Mouse (Mus musculus): ENCODE measurements around the gene Thap11. TPM values are rescaled to one million over a fixed set of nuclear protein-coding genes. Genes with fewer than 3 reads are reported as not detected.

Gene Thap11
- total RNA-seq, 2 experiments from 2014 or later, result 21.9 to 22.0 TPM

DNA sequence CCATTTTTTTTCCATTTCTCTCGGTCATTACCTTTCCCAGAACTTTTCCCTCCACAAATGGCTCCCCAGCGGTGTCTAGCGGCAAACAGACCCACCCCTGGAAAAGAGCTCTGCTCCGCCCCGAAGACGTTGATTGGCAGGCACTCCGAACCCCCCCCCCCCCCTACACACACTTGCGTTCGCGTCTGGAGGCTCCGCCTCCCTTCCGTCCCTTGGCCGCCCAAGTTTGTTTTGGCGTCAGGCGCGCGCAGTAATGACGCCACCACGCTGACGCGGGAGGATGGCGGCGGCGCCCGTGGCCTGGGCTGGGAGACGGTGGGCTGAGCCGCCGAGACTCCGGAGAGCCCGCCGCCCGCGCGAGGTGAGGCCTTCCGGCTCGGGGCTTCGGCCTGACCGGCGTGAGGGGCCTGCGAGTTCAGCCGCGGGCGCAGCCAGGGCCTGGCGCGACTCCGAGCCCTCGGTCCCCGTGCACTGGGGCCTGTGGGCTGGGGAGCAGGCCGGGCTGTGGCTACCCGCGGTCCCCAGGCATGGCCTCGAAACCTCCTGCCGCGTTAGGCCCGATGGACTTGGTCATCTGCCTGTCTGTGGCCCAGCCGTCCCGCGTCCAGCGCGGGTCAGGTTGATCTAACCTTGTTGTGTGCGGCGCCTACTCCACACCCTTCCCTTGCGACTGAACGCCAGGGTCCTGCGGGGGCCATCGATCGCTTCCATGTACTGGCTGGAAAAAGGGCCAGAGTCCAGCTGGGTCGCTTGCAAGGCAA, 45.4 kb downstream of the Thap11 start, which contains the start of gene Pskh1:
Pskh1 (plus strand) TSS at position 262 of the 761 bp plus-strand sequence.
- peak; percentile 91 for DNase-seq (ENCODE audit: low spot score)

GRCm38 (mm10) chr8:105900941-105901616, 46.1 kb downstream of the Thap11 start:
- no peak for DNase-seq (ENCODE audit: low spot score)

Other genes starting within 250 kb of the Thap11 start
- gene Ripor1, start 249.9 kb upstream of the Thap11 start, total RNA-seq (2021), result 10 to 100 TPM; 17.1 to 21.7 TPM
- gene Ctcf, start 218.6 kb upstream of the Thap11 start, total RNA-seq (2021), result 10 to 100 TPM; 33.6 to 34.2 TPM
- 1 to 10 TPM in 1 of 2 experiments, under 1 TPM in 1; 0.52 to 1.2 TPM for gene Agrp, start 217.7 kb upstream of the Thap11 start, total RNA-seq (2021)
- gene Carmil2, start 168.9 kb upstream of the Thap11 start, total RNA-seq (2021), result under 1 TPM in 1 of 2 experiments, not detected in 1; 0.05 TPM
- 1 to 10 TPM; 5.0 to 5.4 TPM for gene Acd, start 154.0 kb upstream of the Thap11 start, total RNA-seq (2021)
- 1 to 10 TPM; 5.5 to 6.2 TPM for gene Pard6a, start 154.0 kb upstream of the Thap11 start, total RNA-seq (2021)
- not detected for gene 4933405L10Rik, start 147.5 kb upstream of the Thap11 start, total RNA-seq (2021)
- 1 to 10 TPM in 1 of 2 experiments, under 1 TPM in 1; 0.69 to 1.4 TPM for gene Enkd1, start 146.9 kb upstream of the Thap11 start, total RNA-seq (2021)
- 1 to 10 TPM; 6.9 to 8.4 TPM for gene Gfod2, start 96.5 kb upstream of the Thap11 start, total RNA-seq (2021)
- gene Ranbp10, start 27.8 kb upstream of the Thap11 start, total RNA-seq (2021), result 10 to 100 TPM; 25.6 to 27.4 TPM
- not detected for gene Tsnaxip1, start 27.4 kb upstream of the Thap11 start, total RNA-seq (2021)
- under 1 TPM; 0.93 to 0.98 TPM for gene Cenpt, start 1.9 kb upstream of the Thap11 start, total RNA-seq (2021)
- 10 to 100 TPM; 43.7 to 44.5 TPM for gene Nutf2, start 5.4 kb downstream of the Thap11 start, total RNA-seq (2021)
- 10 to 100 TPM; 19.7 to 20.6 TPM for gene Edc4, start 25.7 kb downstream of the Thap11 start, total RNA-seq (2021)
- gene Nrn1l, start 38.4 kb downstream of the Thap11 start, total RNA-seq (2021), result under 1 TPM in 1 of 2 experiments, not detected in 1; 0.76 TPM
- 10 to 100 TPM; 13.5 to 13.6 TPM for gene Pskh1, start 45.3 kb downstream of the Thap11 start, total RNA-seq (2021)
- gene Ctrl, start 78.7 kb downstream of the Thap11 start, total RNA-seq (2021), result under 1 TPM in 1 of 2 experiments, not detected in 1; 0.37 TPM
- 10 to 100 TPM; 19.4 to 27.2 TPM for gene Psmb10, start 83.3 kb downstream of the Thap11 start, total RNA-seq (2021)
- under 1 TPM; 0.16 to 0.66 TPM for gene Lcat, start 88.2 kb downstream of the Thap11 start, total RNA-seq (2021)
- gene Slc12a4, start 111.0 kb downstream of the Thap11 start, total RNA-seq (2021), result 10 to 100 TPM in 1 of 2 experiments, 1 to 10 TPM in 1; 8.7 to 16.1 TPM
- gene Dpep3, start 124.3 kb downstream of the Thap11 start, total RNA-seq (2021), result not detected
- 10 to 100 TPM in 1 of 2 experiments, 1 to 10 TPM in 1; 9.6 to 10.4 TPM for gene Dus2, start 136.2 kb downstream of the Thap11 start, total RNA-seq (2021)
- gene Dpep2nb, start 150.8 kb downstream of the Thap11 start, total RNA-seq (2021), result not detected
- 10 to 100 TPM; 10.6 to 10.9 TPM for gene Ddx28, start 156.8 kb downstream of the Thap11 start, total RNA-seq (2021)
- gene Nfatc3, start 203.7 kb downstream of the Thap11 start, total RNA-seq (2021), result 10 to 100 TPM; 26.2 to 27.9 TPM

Measured in gastrocnemius, adult 18-20 months (tissue).